Mouse (Mus musculus): ENCODE data around the gene 6430548M08Rik. TPM values are rescaled to one million over a fixed set of nuclear protein-coding genes. Genes with fewer than 3 reads are reported as not detected.

6430548M08Rik gene
- total and polyA plus RNA-seq, 2 experiments from 2014 or later = 33.9 to 66.1 TPM

DNA sequence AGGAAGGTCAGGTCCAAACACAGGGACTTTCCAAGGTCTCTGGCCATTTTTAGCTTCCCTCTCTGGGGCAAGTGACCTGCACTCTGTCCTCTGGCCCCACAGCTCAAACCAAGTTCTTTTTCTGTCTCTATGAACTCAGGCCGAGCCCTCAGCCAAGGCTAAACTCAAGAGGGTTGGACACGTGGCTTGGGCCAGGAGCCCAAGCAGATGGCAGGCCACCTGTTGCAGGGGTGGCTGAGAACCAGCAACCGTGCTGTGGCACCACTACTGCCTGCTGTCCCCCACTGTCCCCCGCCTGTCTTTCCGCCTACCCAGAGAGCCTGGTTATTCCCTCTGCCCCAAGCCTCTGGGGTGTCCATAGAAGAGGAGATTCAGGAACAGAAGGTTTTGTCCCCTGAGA lies 100.0 kb downstream of the 6430548M08Rik start:
- WGBS = 55% methylated on average over 5 of the region's 5 CpGs
- Histone ChIP-seq H3K9ac (replicated peaks; ENCODE audit: low read length) (no peak overlapping the region), H3K9me3 (ENCODE audit: low read length) (no peaks in the 10 kb centered on the region), H3K27ac (no peak overlapping the region), H3K4me2 (ENCODE audit: low read depth, low read length) (no peak overlapping the region), H3K4me3 (ENCODE audit: low read length) (no peak overlapping the region), H3K4me1 (ENCODE audit: insufficient read depth, low read length) (peaks cover 12% of the 10 kb centered on the region), H3K36me3 (ENCODE audit: insufficient read depth, low read length) (no peaks in the 10 kb centered on the region), H3K27me3 (ENCODE audit: insufficient read depth, low read length) (no peaks in the 10 kb centered on the region)
- TF ChIP-seq CTCF (IDR thresholded peaks at IDR 0.05; ENCODE audit: low read depth) = no peak
- peak; percentile 10; the same call in 1 of the 2 replicates for ATAC-seq
- DNase-seq (ENCODE audit: low spot score) = peak; percentile 81

Other genes with a start within 250 kb of the 6430548M08Rik start
- 88.5 and 91.1 TPM in 2 replicates for gene Usp10, start 203.8 kb upstream of the 6430548M08Rik start, total RNA-seq (2014; rRNA removed)
- 89.0 and 94.2 TPM in 2 replicates for gene Usp10, start 203.8 kb upstream of the 6430548M08Rik start, polyA plus RNA-seq (2015; fragmentation: Nextera tagmentation; extraction: Ambion mirVana)
- gene Gm20388, start 203.3 kb upstream of the 6430548M08Rik start, total RNA-seq (2014; rRNA removed) = 58.0 and 71.3 TPM in 2 replicates
- not detected in 2 replicates for gene Gm20388, start 203.3 kb upstream of the 6430548M08Rik start, polyA plus RNA-seq (2015; fragmentation: Nextera tagmentation; extraction: Ambion mirVana)
- 3.5 and 5.6 TPM in 2 replicates for gene Crispld2, start 121.7 kb upstream of the 6430548M08Rik start, total RNA-seq (2014; rRNA removed)
- 2.5 and 2.6 TPM in 2 replicates for gene Crispld2, start 121.7 kb upstream of the 6430548M08Rik start, polyA plus RNA-seq (2015; fragmentation: Nextera tagmentation; extraction: Ambion mirVana)
- 37.7 and 46.2 TPM in 2 replicates for gene Zdhhc7, start 12.7 kb upstream of the 6430548M08Rik start, total RNA-seq (2014; rRNA removed)
- 25.3 and 26.6 TPM in 2 replicates for gene Zdhhc7, start 12.7 kb upstream of the 6430548M08Rik start, polyA plus RNA-seq (2015; fragmentation: Nextera tagmentation; extraction: Ambion mirVana)
- gene Fam92b, start 63.3 kb downstream of the 6430548M08Rik start, total RNA-seq (2014; rRNA removed) = 1.2 and 3.3 TPM in 2 replicates
- gene Fam92b, start 63.3 kb downstream of the 6430548M08Rik start, polyA plus RNA-seq (2015; fragmentation: Nextera tagmentation; extraction: Ambion mirVana) = 1.6 and 2.0 TPM in 2 replicates
- 37.5 and 48.3 TPM in 2 replicates for gene Gse1, start 114.3 kb downstream of the 6430548M08Rik start, total RNA-seq (2014; rRNA removed)
- 12.3 and 13.4 TPM in 2 replicates for gene Gse1, start 114.3 kb downstream of the 6430548M08Rik start, polyA plus RNA-seq (2015; fragmentation: Nextera tagmentation; extraction: Ambion mirVana)

All from hindbrain, postnatal 0 days (tissue).